Mouse (Mus musculus): ENCODE data around the gene Tmem141.

GRCm38 (mm10) chr2:25608671-25609070 lies 13.1 kb downstream of the Tmem141 start:
- TF ChIP-seq POLR2A (IDR thresholded peaks at IDR 0.05; ENCODE audit: borderline replicate concordance, control insufficient read depth, low read depth, low read length) (no peak), CTCF (IDR thresholded peaks at IDR 0.05; ENCODE audit: control insufficient read depth, insufficient read depth, low read length) (no peak)

Data from bone marrow, adult 2 months (tissue).